Mouse (Mus musculus) midbrain, embryonic 13.5 days (tissue): ENCODE results near the gene Ssbp3. TPM values are rescaled to one million over a fixed set of nuclear protein-coding genes. Genes with fewer than 3 reads are reported as not detected.

ENCODE experiments used
- ATAC-seq: fragments of 200-750 bp; cut with Nextera tagmentation; 2 replicates; pipeline ENCODE4 v1.8.0; 2017; ENCODE audit warnings: mild to moderate bottlenecking, moderate TSS enrichment, moderate library complexity
- H3K27ac ChIP-seq: fragments of 300-500 bp; sonication (generic); 2 replicates; pipeline ENCODE4 v1.5.1; 2015; ENCODE audit warnings: inconsistent platforms, mild to moderate bottlenecking, moderate library complexity
- H3K27me3 ChIP-seq: fragments of 300-500 bp; sonication (generic); 2 replicates; pipeline ENCODE4 v1.6.1; 2015; ENCODE audit warnings: mild to moderate bottlenecking, inconsistent platforms
- H3K36me3 ChIP-seq: fragments of 300-500 bp; sonication (generic); 2 replicates; pipeline ENCODE4 v1.6.1; 2015; ENCODE audit warnings: mild to moderate bottlenecking, inconsistent platforms
- H3K4me1 ChIP-seq: fragments of 300-500 bp; sonication (generic); replicated peaks from 2 replicates; pipeline ENCODE4 v1.6.1; 2015; ENCODE audit warnings: inconsistent platforms
- H3K4me2 ChIP-seq: fragments of 300-500 bp; sonication (generic); replicated peaks from 2 replicates; pipeline ENCODE4 v1.6.1; 2015; ENCODE audit warnings: moderate library complexity, mild to moderate bottlenecking, inconsistent platforms
- H3K4me3 ChIP-seq: fragments of 300-500 bp; sonication (generic); replicated peaks from 2 replicates; pipeline ENCODE4 v1.5.1; 2015; ENCODE audit warnings: mild to moderate bottlenecking, inconsistent platforms
- H3K9ac ChIP-seq: fragments of 300-500 bp; sonication (generic); replicated peaks from 2 replicates; pipeline ENCODE4 v1.6.1; 2015; ENCODE audit warnings: mild to moderate bottlenecking, inconsistent platforms
- H3K9me3 ChIP-seq: fragments of 300-500 bp; sonication (generic); 2 replicates; pipeline ENCODE4 v1.6.1; 2016; ENCODE audit warnings: mild to moderate bottlenecking, inconsistent platforms
- WGBS: fragments of 180-500 bp; shearing (Covaris S2); methylation state at CpG from one replicate; pipeline ENCODE4 v1.1.7; 2015; 5-methylcytosine and 5-hydroxymethylcytosine counted together
- polyA plus RNA-seq: library from polyadenylated mRNA; unstranded; fragments of >200 nt; fragmentation: Nextera tagmentation; extraction: Ambion mirVana; gene quantifications from 2 replicates; pipeline ENCODE4 v1.2.1, GENCODE M21; 2015

Gene Ssbp3
- polyA plus RNA-seq, 1 experiment from 2014 or later: 229 TPM

- Histone ChIP-seq H3K36me3 (peaks cover 89% of the 10 kb centered on the region), H3K4me1 (peaks cover 92% of the 10 kb centered on the region), H3K9ac (no peak overlapping the region), H3K9me3 (no peaks in the 10 kb centered on the region), H3K4me2 (no peak overlapping the region), H3K27ac (no peak overlapping the region), H3K4me3 (no peak overlapping the region), H3K27me3 (no peaks in the 10 kb centered on the region)
- 90% methylated on average over 4 of the region's 4 CpGs for WGBS
- no peak for ATAC-seq
Measured at GRCm38 (mm10) chr4:106924175-106924574, 13.7 kb downstream of the Ssbp3 start.

- H3K27ac ChIP-seq: no peak overlapping the region
- 94% methylated on average over 10 of the region's 10 CpGs for WGBS
- H3K4me3 ChIP-seq: no peak overlapping the region
- no peaks in the 10 kb centered on the region for H3K9me3 ChIP-seq
- H3K9ac ChIP-seq: no peak overlapping the region
- H3K4me2 ChIP-seq: no peak overlapping the region
- H3K27me3 ChIP-seq: no peaks in the 10 kb centered on the region
- H3K4me1 ChIP-seq: peaks cover 92% of the 10 kb centered on the region
- no peak for ATAC-seq
- peaks cover 82% of the 10 kb centered on the region for H3K36me3 ChIP-seq
Measured at GRCm38 (mm10) chr4:106924888-106925287, 14.4 kb downstream of the Ssbp3 start.

GRCm38 (mm10) chr4:106926401-106926800 lies 15.9 kb downstream of the Ssbp3 start:
- 82% methylated on average over 9 of the region's 9 CpGs for WGBS
- H3K36me3 ChIP-seq: peaks cover 66% of the 10 kb centered on the region
- H3K9ac ChIP-seq: no peak overlapping the region; the same call in 1 of the 2 replicates
- H3K27ac ChIP-seq: peak overlapping the region; percentile 45
- no peak overlapping the region for H3K4me2 ChIP-seq
- ATAC-seq: no peak
- no peak overlapping the region for H3K4me3 ChIP-seq
- no peaks in the 10 kb centered on the region for H3K9me3 ChIP-seq
- H3K27me3 ChIP-seq: no peaks in the 10 kb centered on the region
- peaks cover 91% of the 10 kb centered on the region for H3K4me1 ChIP-seq

GRCm38 (mm10) chr4:106927034-106927433 lies 16.5 kb downstream of the Ssbp3 start:
- H3K9ac ChIP-seq: no peak overlapping the region
- H3K4me2 ChIP-seq: no peak overlapping the region
- no peak overlapping the region for H3K4me3 ChIP-seq
- H3K36me3 ChIP-seq: peaks cover 63% of the 10 kb centered on the region
- peaks cover 90% of the 10 kb centered on the region for H3K4me1 ChIP-seq
- no peak for ATAC-seq
- H3K9me3 ChIP-seq: no peaks in the 10 kb centered on the region
- WGBS: 85% methylated on average over 6 of the region's 6 CpGs
- 0 out of 2 replicates have a peak overlapping the region, but pooled peaks have one; percentile 45 for H3K27ac ChIP-seq
- H3K27me3 ChIP-seq: no peaks in the 10 kb centered on the region

- Histone ChIP-seq H3K27ac (no peak overlapping the region), H3K36me3 (peaks cover 54% of the 10 kb centered on the region), H3K9me3 (no peaks in the 10 kb centered on the region), H3K4me3 (no peak overlapping the region), H3K4me1 (peaks cover 91% of the 10 kb centered on the region), H3K9ac (no peak overlapping the region), H3K4me2 (no peak overlapping the region), H3K27me3 (no peaks in the 10 kb centered on the region)
- no peak for ATAC-seq
- WGBS: 70% methylated on average over 7 of the region's 7 CpGs
Measured at GRCm38 (mm10) chr4:106928961-106929360, 18.5 kb downstream of the Ssbp3 start.

- Histone ChIP-seq H3K4me2 (no peak overlapping the region), H3K9ac (no peak overlapping the region), H3K36me3 (peaks cover 32% of the 10 kb centered on the region), H3K27ac (no peak overlapping the region), H3K9me3 (no peaks in the 10 kb centered on the region), H3K27me3 (no peaks in the 10 kb centered on the region), H3K4me1 (peaks cover 98% of the 10 kb centered on the region), H3K4me3 (no peak overlapping the region)
- no peak for ATAC-seq
- WGBS: 93% methylated on average over 7 of the region's 7 CpGs
Measured at GRCm38 (mm10) chr4:106932583-106932982, 22.1 kb downstream of the Ssbp3 start.

- H3K9ac ChIP-seq: no peak overlapping the region
- peaks cover 22% of the 10 kb centered on the region for H3K36me3 ChIP-seq
- no peaks in the 10 kb centered on the region for H3K27me3 ChIP-seq
- 78% methylated on average over 9 of the region's 9 CpGs for WGBS
- no peak for ATAC-seq
- peaks cover 98% of the 10 kb centered on the region for H3K4me1 ChIP-seq
- H3K9me3 ChIP-seq: no peaks in the 10 kb centered on the region
- no peak overlapping the region for H3K4me2 ChIP-seq
- no peak overlapping the region for H3K4me3 ChIP-seq
- H3K27ac ChIP-seq: peak overlapping the region; percentile 12; the same call in 1 of the 2 replicates
Measured at GRCm38 (mm10) chr4:106933813-106934482, 23.4 kb downstream of the Ssbp3 start.

- peaks cover 99% of the 10 kb centered on the region for H3K4me1 ChIP-seq
- peak overlapping the region; percentile 94 for H3K27ac ChIP-seq
- H3K4me3 ChIP-seq: no peak overlapping the region
- H3K27me3 ChIP-seq: no peaks in the 10 kb centered on the region
- H3K36me3 ChIP-seq: peaks cover 20% of the 10 kb centered on the region
- peak overlapping the region; percentile 16 for H3K4me2 ChIP-seq
- 39% methylated on average over 12 of the region's 12 CpGs for WGBS
- no peaks in the 10 kb centered on the region for H3K9me3 ChIP-seq
- no peak for ATAC-seq
- H3K9ac ChIP-seq: peak overlapping the region; percentile 69
Measured at GRCm38 (mm10) chr4:106934931-106935582, 24.6 kb downstream of the Ssbp3 start.

- no peaks in the 10 kb centered on the region for H3K9me3 ChIP-seq
- peak; percentile 19 for ATAC-seq
Measured at GRCm38 (mm10) chr4:106935583-106935935, 25.1 kb downstream of the Ssbp3 start.

GRCm38 (mm10) chr4:106936041-106936440 lies 25.5 kb downstream of the Ssbp3 start:
- Histone ChIP-seq H3K27ac (peak overlapping the region; percentile 94), H3K36me3 (peaks cover 20% of the 10 kb centered on the region), H3K4me3 (no peak overlapping the region), H3K9ac (peak overlapping the region; percentile 69), H3K27me3 (no peaks in the 10 kb centered on the region), H3K4me2 (peak overlapping the region; percentile 16), H3K4me1 (peaks cover 98% of the 10 kb centered on the region), H3K9me3 (no peaks in the 10 kb centered on the region)
- no peak for ATAC-seq
- WGBS: 40% methylated on average over 3 of the region's 3 CpGs

More at GRCm38 (mm10) chr4:106935583-106935935, 25.1 kb downstream of the Ssbp3 start:
- Histone ChIP-seq H3K27me3 (no peaks in the 10 kb centered on the region), H3K4me3 (no peak overlapping the region), H3K4me2 (peak overlapping the region; percentile 16), H3K9ac (peak overlapping the region; percentile 69), H3K27ac (peak overlapping the region; percentile 94), H3K4me1 (peaks cover 98% of the 10 kb centered on the region), H3K36me3 (peaks cover 20% of the 10 kb centered on the region)
- 0% methylated on average over 2 of the region's 2 CpGs for WGBS

GRCm38 (mm10) chr4:106936741-106937140 lies 26.2 kb downstream of the Ssbp3 start:
- 0% methylated on average over 8 of the region's 8 CpGs for WGBS
- Histone ChIP-seq H3K4me2 (peak overlapping the region; percentile 21), H3K4me1 (peaks cover 98% of the 10 kb centered on the region), H3K9ac (peak overlapping the region; percentile 69), H3K27me3 (no peaks in the 10 kb centered on the region), H3K36me3 (peaks cover 20% of the 10 kb centered on the region), H3K27ac (peak overlapping the region; percentile 94), H3K4me3 (0 out of 2 replicates have a peak overlapping the region, but pooled peaks have one; percentile 1), H3K9me3 (no peaks in the 10 kb centered on the region)
- peak; percentile 19 for ATAC-seq

- H3K4me1 ChIP-seq: peaks cover 98% of the 10 kb centered on the region
- peak overlapping the region; percentile 94 for H3K27ac ChIP-seq
- peak overlapping the region; percentile 34 for H3K9ac ChIP-seq
- H3K4me3 ChIP-seq: no peak overlapping the region
- no peak for ATAC-seq
- H3K36me3 ChIP-seq: peaks cover 16% of the 10 kb centered on the region
- no peaks in the 10 kb centered on the region for H3K9me3 ChIP-seq
- H3K27me3 ChIP-seq: no peaks in the 10 kb centered on the region
- H3K4me2 ChIP-seq: peak overlapping the region; percentile 42
- WGBS: 56% methylated on average over 8 of the region's 8 CpGs
Measured at GRCm38 (mm10) chr4:106938506-106939222, 28.2 kb downstream of the Ssbp3 start.
